Mouse (Mus musculus) ES-E14 (cell line): ENCODE measurements around the gene Dnajb6.
"Not testable (repeated sequence)": the region's sequence is repeated elsewhere in the genome, so short reads cannot be mapped to it uniquely, and the experiment has no call there.

Source experiments
- CHD2 ChIP-seq: IDR thresholded peaks from 2 replicates; pipeline ENCODE4 v1.6.1; 2014; ENCODE audit warnings: mild to moderate bottlenecking, low read depth, low read length, inconsistent platforms
- ZC3H11A ChIP-seq: IDR thresholded peaks from 2 replicates; pipeline ENCODE4 v1.6.1; 2012; ENCODE audit warnings: low read depth, mild to moderate bottlenecking, inconsistent platforms, low read length, borderline replicate concordance

DNA sequence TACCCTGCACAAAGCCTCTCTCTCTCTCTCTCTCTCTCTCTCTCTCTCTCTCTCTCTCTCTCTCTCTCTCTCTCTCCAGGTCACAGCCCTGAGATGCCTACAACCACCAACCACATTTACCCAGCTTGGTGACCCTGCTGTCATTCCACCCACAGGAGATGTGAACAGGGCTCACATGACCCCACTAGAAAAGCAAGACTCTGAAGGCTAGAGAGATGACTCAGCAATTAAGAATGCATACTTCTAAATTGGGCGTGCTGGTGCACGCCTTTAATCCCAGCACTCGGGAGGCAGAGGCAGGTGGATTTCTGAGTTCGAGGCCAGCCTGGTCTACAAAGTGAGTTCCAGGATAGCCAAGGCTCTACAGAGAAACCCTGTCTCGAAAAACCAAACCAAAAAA, 9.4 kb upstream of the Dnajb6 start:
- not testable (repeated sequence) for TF ChIP-seq CHD2, ZC3H11A
